Mouse (Mus musculus) left cerebral cortex, adult 11 months (tissue): Measurements from ENCODE around the gene Ttyh1.

Experiments used
- DNase-seq: peaks from one replicate; pipeline ENCODE4 v3.0.0; 2022; ENCODE audit warnings: low spot score

Gene Ttyh1

DNA sequence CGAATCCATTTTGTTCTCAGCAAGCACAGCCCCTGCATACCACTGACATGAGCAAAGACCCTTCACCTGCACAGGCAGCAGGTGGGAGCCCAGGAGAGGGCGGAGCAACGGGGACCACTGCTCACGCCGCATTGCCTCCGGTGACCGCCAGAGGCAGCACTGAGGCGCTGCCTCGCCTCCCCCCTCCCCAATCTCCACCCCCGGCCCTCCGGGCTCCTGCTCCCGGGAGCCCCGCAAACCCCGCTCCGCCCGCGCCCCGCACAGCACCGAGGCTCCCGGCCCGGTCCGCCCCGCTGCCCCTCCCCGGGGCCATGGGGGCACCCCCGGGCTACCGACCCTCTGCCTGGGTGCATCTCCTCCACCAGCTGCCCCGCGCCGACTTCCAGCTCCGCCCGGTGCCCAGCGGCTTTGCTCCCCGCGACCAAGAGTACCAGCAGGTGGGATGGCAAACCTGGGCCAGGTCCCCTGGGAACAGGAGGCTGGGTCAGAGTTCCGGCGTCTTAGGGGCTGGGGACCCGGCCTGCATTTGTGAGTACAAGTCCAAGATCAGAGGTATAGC, at the start of gene Ttyh1:
Ttyh1 (plus strand) TSS at position 65 of the 559 bp plus-strand sequence.
- no peak for DNase-seq

DNA sequence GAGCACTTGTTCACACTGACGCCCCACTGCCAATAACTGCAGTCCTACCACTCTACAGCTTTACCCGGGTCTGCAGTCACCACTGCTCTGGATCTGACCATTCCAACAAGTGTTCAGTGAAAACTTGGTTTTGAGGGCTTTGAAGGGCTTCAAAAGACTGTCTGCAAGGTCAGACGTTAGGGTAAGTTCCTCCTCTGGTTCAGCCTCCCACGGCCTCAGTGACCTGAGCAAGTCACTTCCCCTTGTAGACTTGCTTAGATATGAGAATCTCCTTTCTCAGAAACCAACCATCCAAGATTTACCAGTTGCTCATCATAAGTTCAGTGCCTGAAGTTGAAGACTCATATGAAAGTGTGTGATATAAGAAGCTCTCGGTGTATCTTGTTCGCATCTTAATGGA, 48.1 kb upstream of the Ttyh1 start:
- DNase-seq, result no peak

DNA sequence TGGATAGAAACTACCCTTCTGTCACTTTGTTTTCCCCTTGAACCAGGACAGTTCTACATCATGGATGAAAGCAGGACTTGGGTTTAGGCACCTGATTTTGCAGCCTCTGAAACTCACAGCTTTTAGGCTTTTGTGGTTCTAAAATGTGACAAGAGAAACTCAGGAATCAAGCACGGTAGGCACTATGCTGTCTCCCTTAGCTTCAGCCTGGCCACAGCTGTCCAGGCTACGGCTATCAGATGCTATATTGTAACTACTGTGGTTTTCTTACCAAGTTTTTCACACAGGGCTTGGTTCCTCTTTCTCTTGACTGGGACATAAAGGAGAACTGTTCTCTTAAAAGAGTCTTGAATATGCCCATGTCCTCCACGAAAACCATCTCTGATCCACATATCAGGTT, 46.1 kb upstream of the Ttyh1 start:
- DNase-seq, result no peak

DNA sequence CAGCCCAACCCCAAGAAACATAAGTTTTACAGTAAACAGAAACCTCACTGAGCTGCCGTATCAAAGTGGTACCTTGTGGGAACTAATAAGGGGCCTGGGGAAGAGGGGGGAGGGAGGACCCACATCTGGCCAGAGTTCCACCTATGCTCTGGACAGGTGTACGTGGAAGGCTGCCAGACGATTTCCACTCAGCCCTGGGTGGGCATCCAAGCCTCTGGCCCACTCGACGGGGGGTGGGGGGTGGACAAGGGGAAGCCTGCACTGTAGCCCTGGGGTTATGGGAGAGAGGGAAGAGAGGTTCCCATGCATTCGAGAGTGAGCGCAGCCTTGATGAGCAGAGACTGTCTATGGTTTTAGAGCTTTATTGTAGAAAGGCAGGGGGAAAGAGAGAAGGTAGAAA, 39.7 kb upstream of the Ttyh1 start:
- no peak for DNase-seq

DNA sequence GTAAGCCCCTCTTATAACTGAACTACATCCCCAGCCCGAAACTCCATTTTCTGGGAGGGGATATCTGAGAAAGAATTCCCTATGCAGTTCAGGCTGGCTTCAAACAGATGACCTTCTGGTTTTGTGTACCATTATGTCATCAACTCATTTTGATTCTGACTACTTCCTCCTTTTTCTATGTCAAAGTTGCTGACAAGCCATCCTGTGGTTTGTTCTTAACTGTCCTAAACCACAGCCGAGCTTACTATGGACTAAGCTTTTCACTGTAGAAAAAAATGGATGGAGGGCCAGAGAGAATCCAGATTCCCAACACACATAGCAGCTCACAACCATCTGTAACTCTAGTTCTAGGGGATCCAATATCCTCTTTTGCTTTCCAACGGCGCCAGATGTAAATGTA, 38.7 kb upstream of the Ttyh1 start:
- DNase-seq, result no peak

DNA sequence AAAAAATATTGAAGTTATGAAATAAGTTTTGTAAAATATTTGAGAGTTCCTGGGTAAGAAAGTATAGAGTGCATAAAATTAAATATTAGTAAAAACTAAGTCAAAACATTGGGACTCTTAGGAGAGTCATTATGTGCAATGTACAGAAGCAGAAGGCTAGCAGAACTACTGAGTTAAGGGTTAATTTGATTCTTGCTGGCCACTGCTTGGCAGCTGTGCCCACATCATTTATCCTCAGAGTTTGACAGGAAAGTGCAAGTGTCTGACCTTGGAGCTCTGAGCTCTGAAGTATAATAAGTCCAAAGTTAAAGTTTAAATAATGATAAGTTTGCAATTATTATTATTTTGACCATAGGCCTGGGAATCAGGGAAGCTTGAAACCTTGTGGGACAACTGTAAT, 37.5 kb upstream of the Ttyh1 start:
- no peak for DNase-seq

DNA sequence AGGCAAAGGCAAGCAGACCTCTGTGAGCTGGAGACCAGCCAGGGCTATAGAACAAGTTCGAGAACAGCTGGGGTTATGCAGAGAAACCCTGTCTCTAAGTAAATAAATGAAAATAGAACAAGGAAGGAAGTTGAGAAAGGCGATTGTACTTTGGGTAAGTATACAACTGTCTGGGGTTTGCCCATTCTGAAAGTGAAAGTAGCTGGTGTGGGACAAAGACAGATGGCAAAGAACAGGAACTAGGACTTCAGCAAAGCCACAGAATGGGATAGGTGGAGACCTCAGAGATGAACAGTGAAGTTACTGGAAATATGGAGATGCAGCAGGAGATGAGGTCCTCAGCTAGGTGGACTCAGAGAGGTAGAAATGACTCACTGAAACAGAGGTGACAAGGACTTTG, 36.4 kb upstream of the Ttyh1 start:
- DNase-seq, result no peak

DNA sequence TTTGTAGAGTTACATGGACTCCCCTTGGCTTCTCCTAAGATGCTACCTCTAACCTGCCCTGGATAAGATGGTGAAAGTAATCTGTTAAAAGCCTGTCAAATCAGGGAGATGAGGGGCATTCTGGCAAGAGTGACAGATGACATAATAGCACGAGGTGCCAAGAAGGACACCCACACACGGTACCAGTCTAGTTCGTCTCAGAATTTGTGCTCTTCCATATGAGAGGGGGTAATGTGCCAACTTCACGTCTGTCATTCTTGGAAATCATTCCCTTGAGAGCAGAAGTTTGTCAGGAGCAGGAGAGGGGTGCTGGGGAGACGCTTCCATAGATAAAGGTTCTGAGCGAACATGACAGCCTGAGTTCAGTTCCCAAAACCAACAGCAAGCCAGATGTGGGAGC, 35.0 kb upstream of the Ttyh1 start:
- no peak for DNase-seq

DNA sequence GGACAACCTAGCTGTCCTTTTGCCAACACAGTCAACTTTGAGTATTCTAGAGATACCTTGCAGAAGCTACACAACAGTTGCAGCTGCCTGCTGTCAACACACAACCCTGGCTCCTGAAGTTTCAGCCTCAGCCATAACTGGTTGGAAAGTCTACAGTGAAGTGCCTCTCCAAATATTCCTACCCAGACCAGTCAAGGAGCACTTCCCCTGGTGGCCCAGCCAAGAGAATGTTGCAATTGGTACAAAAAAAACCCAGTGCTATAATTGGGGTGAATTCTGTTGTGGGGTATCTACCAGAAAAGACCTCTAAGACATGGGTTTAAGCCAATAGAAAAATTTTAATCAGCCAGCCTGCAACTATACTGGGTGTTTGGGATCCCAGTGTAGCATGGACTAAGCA, 33.6 kb upstream of the Ttyh1 start:
- DNase-seq, result no peak

DNA sequence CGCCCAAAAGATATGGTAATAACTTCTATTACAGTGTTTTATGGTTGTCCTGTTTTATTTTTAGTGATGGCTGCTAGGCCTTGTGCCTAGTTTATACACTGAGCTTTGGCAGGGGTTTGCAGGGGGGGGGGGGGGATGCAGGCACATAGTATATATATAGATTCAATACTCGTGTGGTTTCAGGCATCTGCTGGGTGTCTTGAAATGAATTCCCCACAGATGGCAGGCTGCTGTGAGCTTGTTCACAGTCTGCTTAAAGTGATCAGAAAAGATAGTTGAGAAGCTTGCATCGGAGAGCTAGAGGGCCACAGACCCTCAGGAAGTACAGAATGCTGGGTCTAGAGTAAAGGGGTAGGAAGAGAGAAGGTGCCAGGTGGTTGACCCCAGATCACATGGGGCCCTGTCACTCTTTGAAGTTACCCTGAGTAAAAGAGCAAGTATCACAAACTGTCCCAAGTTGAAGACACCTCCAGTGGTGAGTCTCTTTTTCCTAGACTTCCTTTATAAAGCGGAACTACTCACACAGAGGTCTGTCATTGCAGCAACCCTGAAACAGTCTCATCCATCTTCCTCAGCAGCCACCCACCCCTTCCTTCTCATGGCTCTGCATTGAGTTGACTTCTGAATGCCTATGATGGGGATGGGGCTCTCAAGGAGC, 31.8 kb upstream of the Ttyh1 start:
- no peak for DNase-seq

DNA sequence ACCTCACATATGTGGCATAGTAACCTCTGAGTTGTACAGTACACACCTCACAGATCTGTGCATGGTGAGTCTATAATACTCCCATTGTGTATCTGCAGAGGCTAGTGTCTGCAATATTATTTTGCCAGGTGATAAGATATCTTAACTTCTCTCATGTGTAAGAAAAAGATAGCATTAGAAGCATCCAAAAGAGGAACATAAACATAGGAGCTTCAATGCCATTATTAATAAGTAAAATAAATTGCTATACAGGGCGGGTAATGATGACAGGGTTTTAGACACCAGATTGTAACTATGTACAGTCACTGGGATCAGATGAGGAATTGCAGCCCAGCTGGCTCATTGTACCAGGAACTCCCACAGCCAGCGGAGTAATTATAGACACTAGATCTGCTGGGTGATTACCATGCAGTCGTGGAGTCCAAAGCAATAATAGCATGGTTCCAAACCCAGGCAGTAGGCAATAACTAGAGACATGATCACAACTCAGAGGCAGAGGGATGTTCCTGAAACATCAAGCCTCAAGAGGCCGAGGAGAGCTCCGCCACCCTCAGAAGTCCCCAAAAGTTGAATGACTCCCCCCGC, 31.2 kb upstream of the Ttyh1 start:
- no peak for DNase-seq

DNA sequence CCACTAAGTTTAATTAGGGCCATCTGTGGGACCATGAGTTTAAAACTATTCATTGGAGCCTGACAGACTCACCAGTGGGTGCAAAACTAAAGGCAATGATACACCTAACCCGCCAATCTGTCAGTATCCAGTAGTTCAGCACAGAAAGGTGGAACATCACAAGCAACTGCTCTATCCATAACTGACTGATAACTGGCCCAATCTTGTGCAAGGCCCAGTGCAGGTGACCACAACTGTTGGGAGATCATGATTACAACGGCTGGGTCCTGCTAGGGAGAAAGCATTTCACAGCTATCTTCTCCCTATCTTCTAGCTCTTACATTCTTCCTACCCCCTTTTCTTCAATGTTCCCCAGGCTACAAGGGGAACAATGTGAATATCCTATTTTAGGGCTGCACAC, 30.5 kb upstream of the Ttyh1 start:
- no peak for DNase-seq

DNA sequence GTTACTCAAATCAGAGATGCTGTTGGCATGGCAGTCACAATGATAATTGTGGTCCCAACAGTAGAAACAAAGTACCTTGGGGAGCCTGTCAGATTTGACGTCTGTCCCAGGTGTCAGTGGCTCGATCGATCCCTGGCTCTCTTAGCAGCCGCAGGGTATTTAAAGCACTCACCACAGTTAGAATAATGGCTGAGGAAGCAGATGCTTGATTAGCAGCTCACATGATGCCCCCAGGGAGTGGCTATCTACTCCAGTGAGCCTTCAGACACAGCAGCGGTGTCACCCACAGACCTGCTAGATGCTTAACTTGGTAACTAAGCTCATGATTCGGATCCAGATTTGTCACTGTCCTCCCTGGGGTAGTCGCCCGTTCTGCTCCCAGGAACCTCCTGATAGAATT, 28.0 kb upstream of the Ttyh1 start:
- no peak for DNase-seq

DNA sequence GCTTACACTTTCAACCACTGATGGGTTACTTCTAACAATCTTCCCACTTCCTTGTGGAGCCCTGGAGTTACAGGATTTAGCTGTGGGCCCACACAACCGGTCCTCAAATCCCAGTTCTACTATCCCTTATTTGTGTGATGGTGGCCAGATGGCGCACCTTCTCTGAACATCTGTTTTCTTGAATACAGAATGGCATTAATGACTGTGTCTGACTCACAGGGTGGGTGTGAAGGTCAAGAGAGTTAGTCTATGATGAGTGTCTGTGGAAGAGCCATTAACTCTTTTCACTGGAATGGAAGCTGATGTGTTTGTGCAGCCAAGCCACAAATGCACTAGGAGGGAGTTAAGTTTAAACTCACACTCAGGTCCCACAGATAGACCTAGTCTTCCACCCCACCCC, 20.9 kb upstream of the Ttyh1 start:
- no peak for DNase-seq

DNA sequence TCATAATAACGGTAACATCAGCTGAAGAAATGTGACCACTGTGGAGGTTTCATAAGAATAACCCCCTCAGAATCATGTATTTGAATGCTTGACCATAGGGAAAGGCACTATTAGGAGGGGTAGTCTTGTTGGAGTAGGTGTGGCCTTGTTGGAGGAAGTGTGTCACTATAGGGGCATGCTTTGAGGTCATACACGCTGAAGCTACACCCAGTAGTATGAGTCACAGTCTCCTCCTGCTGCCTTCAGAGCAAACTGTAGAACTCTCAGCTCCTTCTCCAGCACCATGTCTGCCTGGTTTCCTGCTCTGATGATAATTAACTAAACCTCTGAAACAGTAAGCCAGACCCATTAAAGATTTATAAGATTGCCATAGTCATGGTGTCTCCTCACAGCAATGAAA, 20.4 kb upstream of the Ttyh1 start:
- no peak for DNase-seq

DNA sequence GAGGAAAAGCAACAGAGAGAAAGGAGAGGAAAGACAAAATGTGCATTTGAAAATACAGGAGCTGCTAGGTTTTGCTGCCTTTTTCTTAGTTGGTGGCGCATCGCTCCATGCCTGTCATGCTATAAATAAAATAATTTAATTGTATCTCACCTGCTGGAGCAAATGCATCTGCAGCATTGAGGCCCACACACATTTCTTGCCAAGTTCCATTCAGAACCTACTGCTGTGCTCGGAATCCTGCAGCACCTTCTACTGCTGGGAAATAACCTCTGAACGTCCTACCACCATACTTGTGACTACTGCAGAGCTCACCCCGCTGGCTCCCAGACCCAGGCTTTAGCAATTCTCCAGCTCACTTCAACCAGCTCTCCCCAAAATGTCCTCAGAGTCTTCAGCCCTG, 18.1 kb upstream of the Ttyh1 start:
- DNase-seq, result no peak

DNA sequence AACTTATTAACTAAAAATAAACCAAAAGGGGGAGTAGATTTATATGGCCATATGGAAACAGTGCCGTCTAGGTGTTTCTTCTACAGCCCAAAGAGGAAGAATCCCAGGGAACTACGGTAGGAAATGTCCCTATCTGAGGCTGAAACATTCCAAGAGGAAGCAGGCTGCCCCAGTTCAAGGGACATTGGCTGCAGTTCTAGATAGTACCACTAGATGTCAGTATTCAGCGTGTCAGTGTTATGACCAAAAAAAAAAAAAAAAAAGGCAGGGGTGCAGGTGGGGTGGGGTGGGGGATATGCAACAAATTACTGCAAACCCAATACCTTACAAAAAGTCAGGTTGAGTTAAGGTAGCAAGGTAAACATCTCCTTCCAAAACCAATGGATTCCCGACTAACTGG, 15.8 kb upstream of the Ttyh1 start:
- DNase-seq, result no peak

DNA sequence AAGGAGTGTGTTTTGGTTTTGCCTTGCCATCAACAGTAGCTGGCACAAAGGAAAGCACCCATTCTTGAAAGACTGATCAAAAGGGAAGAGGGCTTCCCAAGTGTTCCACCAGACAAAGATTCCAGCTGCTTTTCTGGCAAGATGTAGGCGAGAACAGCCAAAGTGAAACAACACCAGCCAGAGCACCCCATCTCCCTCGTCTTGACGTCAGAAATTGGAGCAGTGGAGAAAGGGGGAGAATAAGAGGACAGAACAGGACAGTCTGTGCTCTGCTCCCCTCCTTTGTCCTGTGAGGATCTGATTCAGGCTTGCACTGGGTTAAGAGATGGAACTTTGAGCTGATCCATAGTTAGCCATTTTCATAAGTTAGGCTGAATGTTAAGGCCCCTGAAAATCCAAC, 7.4 kb upstream of the Ttyh1 start:
- DNase-seq, result no peak

DNA sequence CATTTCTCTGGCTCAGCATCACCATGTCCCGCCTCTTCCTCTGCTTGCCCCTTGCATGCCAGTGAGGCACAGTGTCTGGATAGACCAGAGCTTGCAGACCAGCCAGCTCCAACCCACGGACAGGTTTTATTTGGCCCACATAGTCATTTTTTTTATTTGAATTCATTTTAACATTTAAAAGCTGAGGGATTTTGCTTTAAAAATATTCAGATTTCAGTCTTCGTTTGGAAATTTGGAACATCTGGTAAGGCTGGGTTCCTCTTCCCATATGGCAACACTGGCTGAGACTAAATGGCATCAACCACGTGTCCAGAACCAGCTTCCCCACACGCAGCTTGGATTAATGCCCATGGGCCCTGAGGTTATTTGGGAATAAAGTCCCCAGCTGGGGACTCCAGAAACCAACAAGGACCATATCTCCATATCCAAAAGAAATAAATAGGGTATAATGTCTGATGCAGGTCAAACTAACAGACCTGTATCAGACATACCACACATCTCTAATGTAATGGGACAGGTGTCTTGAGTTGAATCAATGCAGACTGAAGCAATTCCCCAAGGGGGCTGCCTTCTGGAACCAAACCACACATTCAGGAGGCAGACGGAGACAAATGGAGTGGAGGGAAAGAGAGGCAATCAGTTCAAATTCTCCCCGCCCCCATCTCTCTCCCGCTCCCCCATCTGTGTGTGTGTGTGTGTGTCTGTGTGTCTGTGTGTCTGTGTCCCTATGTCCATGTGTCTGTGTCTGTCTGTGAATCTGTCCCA, 2.0 kb upstream of the Ttyh1 start:
- no peak for DNase-seq

DNA sequence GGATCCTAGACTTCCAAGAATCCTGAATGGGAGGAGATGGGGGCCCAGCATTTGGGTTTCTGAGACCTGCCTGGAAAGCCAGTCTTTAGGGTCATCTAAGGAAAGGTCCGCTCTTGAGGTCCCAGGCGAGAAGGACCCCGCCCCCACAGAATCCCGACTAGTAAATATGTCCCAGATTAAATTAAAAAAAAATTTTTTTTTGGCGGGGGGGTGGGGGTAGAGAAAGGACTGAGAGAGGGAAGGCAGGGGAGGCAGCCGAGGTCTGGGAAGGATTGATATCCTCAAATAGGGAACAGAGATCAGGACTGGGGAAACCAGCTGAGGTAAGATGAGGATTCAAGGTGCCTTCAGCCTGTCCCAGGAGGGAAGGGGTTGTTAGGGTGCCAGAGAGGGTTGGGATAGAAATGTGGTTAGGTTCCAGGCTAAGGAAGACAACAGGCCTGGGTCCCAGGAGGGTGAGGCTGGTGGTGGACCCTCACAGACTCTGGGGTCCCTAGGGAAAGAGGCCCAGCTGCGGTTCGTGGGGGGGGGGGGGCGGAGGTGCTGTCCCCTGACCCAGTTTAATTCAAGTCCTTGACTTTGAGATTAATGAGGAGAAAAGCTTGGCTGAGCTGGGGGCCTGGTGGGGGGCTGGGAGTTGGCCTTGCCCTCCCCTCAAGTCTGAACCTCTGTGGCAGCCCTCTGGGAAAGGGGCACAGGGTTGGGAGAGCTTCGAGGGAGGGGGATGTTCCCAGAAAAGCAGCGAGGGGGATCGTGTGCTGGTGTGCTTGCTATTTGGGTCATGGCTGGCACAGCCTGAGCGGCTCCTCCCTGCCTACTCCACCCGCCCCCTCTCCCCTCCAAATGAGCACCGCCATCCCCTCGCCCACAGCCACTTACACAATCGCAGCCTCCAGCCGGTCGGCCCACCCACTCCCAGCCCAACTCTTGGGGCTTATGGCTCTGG, 1.0 kb downstream of the Ttyh1 start:
- no peak for DNase-seq

DNA sequence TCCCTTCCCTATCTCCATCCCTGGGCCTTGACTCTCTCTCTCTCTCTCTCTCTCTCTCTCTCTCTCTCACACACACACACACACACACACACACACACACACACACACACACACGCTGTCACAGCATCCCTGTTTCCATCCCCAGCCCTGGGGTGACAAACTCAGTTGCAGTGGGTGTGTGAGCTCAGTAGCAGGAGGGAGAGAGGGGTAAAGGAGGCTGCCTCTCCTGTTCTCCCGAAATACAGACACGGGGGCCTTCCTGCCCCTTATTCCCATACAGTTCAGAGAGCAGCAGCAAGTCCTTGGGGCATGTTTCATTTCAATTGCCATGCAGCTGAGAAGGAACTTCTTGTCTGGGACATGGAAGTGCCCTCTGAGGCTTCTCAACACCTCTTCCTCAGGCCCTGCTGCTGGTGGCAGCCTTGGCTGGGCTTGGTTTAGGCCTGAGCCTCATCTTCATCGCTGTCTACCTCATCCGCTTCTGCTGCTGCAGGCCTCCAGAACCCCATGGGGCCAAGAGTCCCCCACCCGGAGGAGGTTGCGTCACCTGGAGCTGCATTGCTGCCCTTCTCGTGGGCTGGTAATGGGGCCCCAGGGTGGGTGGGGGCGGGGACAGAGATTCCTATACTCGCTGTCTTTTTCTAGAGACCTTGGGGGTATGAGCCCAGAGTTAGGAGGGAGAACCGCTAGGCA, 3.0 kb downstream of the Ttyh1 start:
- DNase-seq, result no peak

DNA sequence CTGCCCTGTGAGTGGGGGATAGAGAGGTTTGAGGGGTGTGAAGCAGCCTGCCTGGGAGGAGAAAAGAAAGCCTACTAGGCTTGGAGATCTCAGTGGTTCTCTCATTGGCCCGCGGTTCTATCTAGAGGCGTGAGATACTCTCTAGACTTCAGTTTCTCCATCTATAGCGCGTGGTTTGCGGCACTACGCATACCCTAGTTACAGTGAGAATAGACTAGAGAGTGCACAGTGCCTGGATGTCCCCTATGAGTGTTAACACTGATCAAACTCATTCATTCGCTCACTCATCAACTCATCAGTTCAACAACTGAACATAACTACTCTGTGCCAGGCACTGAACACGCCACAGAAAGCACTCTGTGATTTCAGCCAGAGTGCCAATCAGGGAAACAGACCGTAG, 3.6 kb downstream of the Ttyh1 start:
- no peak for DNase-seq
